Mouse (Mus musculus): ENCODE data around the gene 4932438H23Rik. TPM values are rescaled to one million over a fixed set of nuclear protein-coding genes. Genes with fewer than 3 reads are reported as not detected.
A peak's percentile ranks its signal among the peaks of the same experiment; 100 is the strongest.
"Not testable (repeated sequence)": the region's sequence is repeated elsewhere in the genome, so short reads cannot be mapped to it uniquely, and the experiment has no call there.

4932438H23Rik gene
- polyA plus RNA-seq, 1 experiment: 0.01 TPM

DNA sequence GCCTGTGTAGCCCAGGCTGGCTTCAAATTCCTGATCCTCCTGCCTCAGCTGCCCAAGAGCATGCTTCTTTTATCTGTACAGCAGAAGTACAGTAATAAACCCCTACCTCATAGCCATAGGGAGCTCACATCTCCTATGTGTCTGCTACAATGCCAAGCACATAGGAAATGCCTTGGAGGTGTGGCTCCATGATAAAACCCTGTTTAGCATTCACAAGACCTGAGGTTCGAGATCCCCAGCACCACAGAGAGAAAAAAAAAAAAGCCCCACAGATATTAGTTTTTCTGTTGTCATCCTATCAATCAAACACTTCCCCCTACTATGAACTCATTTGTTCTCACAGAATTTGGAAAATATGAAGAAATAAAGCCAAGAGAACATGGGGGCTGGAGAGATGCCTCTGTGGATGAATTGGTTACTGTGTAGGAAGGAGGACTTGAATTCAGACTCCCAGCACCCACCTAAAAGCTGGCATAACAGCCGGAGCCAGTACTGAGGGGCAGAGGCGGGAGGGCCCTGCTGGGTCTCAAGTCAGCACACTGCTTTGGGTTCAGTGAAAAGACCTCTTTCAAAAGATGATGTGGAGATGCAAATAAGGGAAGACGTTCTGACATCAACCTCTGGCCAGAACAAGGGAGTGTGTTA lies 11.8 kb downstream of the 4932438H23Rik start:
- H3K36me3 ChIP-seq (ENCODE audit: control insufficient read depth, insufficient read depth): no peaks in the 10 kb centered on the region
- H3ac ChIP-seq (ENCODE audit: control insufficient read depth, insufficient read length): no peak overlapping the region
- H3K27me3 ChIP-seq (ENCODE audit: control insufficient read depth, insufficient read depth, insufficient read length): peaks cover 24% of the 10 kb centered on the region
- no peak overlapping the region for H3K4me3 ChIP-seq
- H3K4me2 ChIP-seq (ENCODE audit: low read depth): no peak overlapping the region
- no peak for TF ChIP-seq TCF12 (IDR thresholded peaks at IDR 0.05; ENCODE audit: insufficient read depth, poor library complexity, severe bottlenecking)
- TF ChIP-seq POLR2A (IDR thresholded peaks at IDR 0.05; ENCODE audit: insufficient read length, low read depth): no peak
- TF ChIP-seq POLR2AphosphoS2 (IDR thresholded peaks at IDR 0.05; ENCODE audit: insufficient read length, low read depth): no peak
- no peaks in the 10 kb centered on the region for H3K79me2 ChIP-seq (ENCODE audit: control insufficient read depth, insufficient read depth)

GRCm38 (mm10) chr16:91081508-91081907 lies 13.4 kb downstream of the 4932438H23Rik start:
- no peaks in the 10 kb centered on the region for H3K36me3 ChIP-seq (ENCODE audit: control insufficient read depth, insufficient read depth)
- TF ChIP-seq E2F4 (IDR thresholded peaks at IDR 0.05; ENCODE audit: insufficient read depth): no peak
- no peak for TF ChIP-seq SRF (IDR thresholded peaks at IDR 0.05; ENCODE audit: control insufficient read depth, insufficient read length, low read depth)
- no peak for TF ChIP-seq POLR2AphosphoS2 (IDR thresholded peaks at IDR 0.05; ENCODE audit: insufficient read length, low read depth)
- no peak for TF ChIP-seq CEBPB (IDR thresholded peaks at IDR 0.05; ENCODE audit: insufficient read depth, poor library complexity, severe bottlenecking)
- no peak for TF ChIP-seq USF1 (IDR thresholded peaks at IDR 0.05; ENCODE audit: low read depth)
- no peak for TF ChIP-seq REST (IDR thresholded peaks at IDR 0.05; ENCODE audit: insufficient read depth, insufficient read length)
- no peak for TF ChIP-seq MYOD1 (IDR thresholded peaks at IDR 0.05; ENCODE audit: control insufficient read depth in 1 of 3, insufficient read length in 2 of 3, low read depth in 2 of 3)
- no peak for TF ChIP-seq POLR2A (IDR thresholded peaks at IDR 0.05; ENCODE audit: insufficient read length, low read depth)
- no peak overlapping the region for H3K4me3 ChIP-seq
- no peak overlapping the region for H3ac ChIP-seq (ENCODE audit: control insufficient read depth, insufficient read length)
- peaks cover 27% of the 10 kb centered on the region for H3K27me3 ChIP-seq (ENCODE audit: control insufficient read depth, insufficient read depth, insufficient read length)
- H3K79me2 ChIP-seq (ENCODE audit: control insufficient read depth, insufficient read depth): no peaks in the 10 kb centered on the region
- no peak overlapping the region for H3K4me2 ChIP-seq (ENCODE audit: low read depth)

DNA sequence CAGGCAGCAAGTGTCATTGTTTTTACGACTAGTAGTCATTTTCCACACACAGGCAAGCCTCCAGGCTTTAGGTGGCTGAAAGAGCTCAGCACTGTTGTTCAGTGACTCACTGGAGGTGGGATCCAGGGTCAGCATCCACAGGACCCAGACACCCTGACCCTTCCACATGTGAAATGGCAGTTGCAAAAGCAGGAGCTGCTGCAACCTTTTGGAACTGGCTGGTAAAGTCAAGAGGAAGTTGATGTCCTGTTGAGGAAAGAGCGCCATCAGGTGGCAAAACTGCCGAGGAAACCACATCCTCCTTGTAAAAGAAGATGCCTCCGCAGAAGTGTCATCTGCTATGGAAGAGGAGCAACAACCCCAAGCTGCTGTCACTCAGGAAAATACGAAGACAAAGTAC lies 18.7 kb downstream of the 4932438H23Rik start:
- H3K36me3 ChIP-seq (ENCODE audit: control insufficient read depth, insufficient read depth): no peaks in the 10 kb centered on the region
- H3K4me3 ChIP-seq: no peak overlapping the region
- peaks cover 18% of the 10 kb centered on the region for H3K27me3 ChIP-seq (ENCODE audit: control insufficient read depth, insufficient read depth, insufficient read length)
- no peak overlapping the region for H3K4me2 ChIP-seq (ENCODE audit: low read depth)
- TF ChIP-seq E2F4 (IDR thresholded peaks at IDR 0.05; ENCODE audit: insufficient read depth) (no peak), POLR2AphosphoS2 (IDR thresholded peaks at IDR 0.05; ENCODE audit: insufficient read length, low read depth) (no peak), TCF12 (IDR thresholded peaks at IDR 0.05; ENCODE audit: insufficient read depth, poor library complexity, severe bottlenecking) (no peak), REST (IDR thresholded peaks at IDR 0.05; ENCODE audit: insufficient read depth, insufficient read length) (no peak), MAX (IDR thresholded peaks at IDR 0.05; ENCODE audit: low read depth) (no peak), MYOG (IDR thresholded peaks at IDR 0.05; ENCODE audit: control insufficient read depth in 1 of 3, insufficient read depth in 1 of 3, insufficient read length in 2 of 3, low read depth in 2 of 3) (no peak), SRF (IDR thresholded peaks at IDR 0.05; ENCODE audit: control insufficient read depth, insufficient read length, low read depth) (no peak), TCF3 (IDR thresholded peaks at IDR 0.05; ENCODE audit: insufficient read length, low read depth) (no peak), USF1 (IDR thresholded peaks at IDR 0.05; ENCODE audit: low read depth) (no peak), POLR2A (IDR thresholded peaks at IDR 0.05; ENCODE audit: insufficient read length, low read depth) (no peak), CEBPB (IDR thresholded peaks at IDR 0.05; ENCODE audit: insufficient read depth, poor library complexity, severe bottlenecking) (no peak), MYOD1 (IDR thresholded peaks at IDR 0.05; ENCODE audit: control insufficient read depth in 1 of 3, insufficient read length in 2 of 3, low read depth in 2 of 3) (no peak)
- no peak overlapping the region for H3ac ChIP-seq (ENCODE audit: control insufficient read depth, insufficient read length)
- H3K79me2 ChIP-seq (ENCODE audit: control insufficient read depth, insufficient read depth): no peaks in the 10 kb centered on the region

- not testable (repeated sequence) for H3ac ChIP-seq (ENCODE audit: control insufficient read depth, insufficient read length); H3K4me2 ChIP-seq (ENCODE audit: low read depth)
- peaks cover 25% of the 10 kb centered on the region for H3K27me3 ChIP-seq (ENCODE audit: control insufficient read depth, insufficient read depth, insufficient read length)
Observed at GRCm38 (mm10) chr16:91075423-91075822, 19.5 kb downstream of the 4932438H23Rik start.

GRCm38 (mm10) chr16:91073163-91073892 lies 21.6 kb downstream of the 4932438H23Rik start:
- H3K27me3 ChIP-seq (ENCODE audit: control insufficient read depth, insufficient read depth, insufficient read length): peaks cover 30% of the 10 kb centered on the region
- TF ChIP-seq POLR2A (IDR thresholded peaks at IDR 0.05; ENCODE audit: insufficient read length, low read depth) (no peak), MYOD1 (IDR thresholded peaks at IDR 0.05; ENCODE audit: control insufficient read depth in 1 of 3, insufficient read length in 2 of 3, low read depth in 2 of 3) (no peak), TCF12 (IDR thresholded peaks at IDR 0.05; ENCODE audit: insufficient read depth, poor library complexity, severe bottlenecking) (no peak), MYOG (IDR thresholded peaks at IDR 0.05; ENCODE audit: control insufficient read depth in 1 of 3, insufficient read depth in 1 of 3, insufficient read length in 2 of 3, low read depth in 2 of 3) (no peak), REST (IDR thresholded peaks at IDR 0.05; ENCODE audit: insufficient read depth, insufficient read length) (no peak), TCF3 (IDR thresholded peaks at IDR 0.05; ENCODE audit: insufficient read length, low read depth) (no peak), CEBPB (IDR thresholded peaks at IDR 0.05; ENCODE audit: insufficient read depth, poor library complexity, severe bottlenecking) (no peak), USF1 (IDR thresholded peaks at IDR 0.05; ENCODE audit: low read depth) (no peak), E2F4 (IDR thresholded peaks at IDR 0.05; ENCODE audit: insufficient read depth) (no peak), POLR2AphosphoS2 (IDR thresholded peaks at IDR 0.05; ENCODE audit: insufficient read length, low read depth) (no peak), MAX (IDR thresholded peaks at IDR 0.05; ENCODE audit: low read depth) (no peak), SRF (IDR thresholded peaks at IDR 0.05; ENCODE audit: control insufficient read depth, insufficient read length, low read depth) (no peak)
- no peak overlapping the region for H3K4me3 ChIP-seq

More at GRCm38 (mm10) chr16:91075423-91075822, 19.5 kb downstream of the 4932438H23Rik start:
- not testable (repeated sequence) for H3K4me3 ChIP-seq; H3K79me2 ChIP-seq (ENCODE audit: control insufficient read depth, insufficient read depth); H3K36me3 ChIP-seq (ENCODE audit: control insufficient read depth, insufficient read depth)

More at GRCm38 (mm10) chr16:91073163-91073892, 21.6 kb downstream of the 4932438H23Rik start:
- Histone ChIP-seq H3K79me2 (ENCODE audit: control insufficient read depth, insufficient read depth) (no peaks in the 10 kb centered on the region), H3ac (ENCODE audit: control insufficient read depth, insufficient read length) (no peak overlapping the region), H3K4me2 (ENCODE audit: low read depth) (peak overlapping the region; percentile 50), H3K36me3 (ENCODE audit: control insufficient read depth, insufficient read depth) (no peaks in the 10 kb centered on the region)

Data from myocyte (in vitro differentiated cells).